Mouse (Mus musculus): ENCODE results near the gene Cdiptos. TPM values are rescaled to one million over a fixed set of nuclear protein-coding genes. Genes with fewer than 3 reads are reported as not detected.

Gene Cdiptos
- polyA plus RNA-seq, 1 experiment from 2014 or later: 0.74 TPM

DNA sequence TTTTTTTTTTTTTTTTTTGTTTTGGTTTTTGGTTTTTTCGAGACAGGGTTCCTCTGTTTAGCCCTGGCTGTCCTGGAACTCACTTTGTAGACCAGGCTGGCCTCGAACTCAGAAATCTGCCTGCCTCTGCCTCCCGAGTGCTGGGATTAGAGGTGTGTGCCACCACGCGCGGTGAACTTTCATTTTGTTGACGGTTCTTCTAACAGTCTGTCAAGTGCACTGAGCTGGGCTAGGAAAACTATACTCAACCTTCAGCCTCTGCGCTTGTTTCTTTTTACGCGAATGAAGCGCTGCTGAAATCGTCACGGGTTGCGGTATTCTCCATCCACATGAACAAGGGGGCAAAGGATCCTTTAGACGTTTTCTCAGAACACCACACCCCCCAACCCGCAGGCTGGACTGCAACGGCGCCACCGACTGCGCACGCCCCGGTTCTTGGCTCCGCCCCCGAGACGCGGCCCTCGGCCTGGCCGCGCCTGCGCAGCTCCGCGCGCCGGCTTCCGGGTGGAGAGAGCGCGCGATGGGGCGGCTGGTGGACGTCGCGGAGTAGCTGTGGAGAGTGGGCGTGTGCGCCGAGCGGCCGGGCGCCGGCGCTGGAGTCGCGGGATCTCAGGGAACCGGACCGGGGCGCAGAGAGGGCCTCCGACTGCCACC lies 47.4 kb downstream of the Cdiptos start, which contains the start of gene Kctd13:
TSS of gene Kctd13 (plus strand) at position 496 of the 654 bp plus-strand sequence.
- Histone ChIP-seq H3K4me2 (ENCODE audit: low read depth, low read length) (peak within 1 kb of the TSS; percentile 100), H3K9me3 (replicated peaks; ENCODE audit: control insufficient read depth, low read length) (no peaks in the 10 kb centered on the region), H3K9ac (ENCODE audit: low read depth, low read length) (peak within 1 kb of the TSS; percentile 91), H3K27ac (ENCODE audit: low read length) (peak within 1 kb of the TSS; percentile 75), H3K4me1 (ENCODE audit: control insufficient read depth, low read depth, low read length) (peaks cover 34% of the 10 kb centered on the region), H3K36me3 (ENCODE audit: control insufficient read depth, insufficient read depth) (no peaks in the 10 kb centered on the region), H3K27me3 (ENCODE audit: control insufficient read depth, insufficient read depth, low read depth, low read length) (no peaks in the 10 kb centered on the region), H3K4me3 (ENCODE audit: low read depth, low read length) (peak within 1 kb of the TSS; percentile 87)
- 1% methylated on average over 55 of the region's 56 CpGs for WGBS (ENCODE audit: insufficient replicate concordance)
- ATAC-seq (ENCODE audit: low read depth): peak; percentile 97

DNA sequence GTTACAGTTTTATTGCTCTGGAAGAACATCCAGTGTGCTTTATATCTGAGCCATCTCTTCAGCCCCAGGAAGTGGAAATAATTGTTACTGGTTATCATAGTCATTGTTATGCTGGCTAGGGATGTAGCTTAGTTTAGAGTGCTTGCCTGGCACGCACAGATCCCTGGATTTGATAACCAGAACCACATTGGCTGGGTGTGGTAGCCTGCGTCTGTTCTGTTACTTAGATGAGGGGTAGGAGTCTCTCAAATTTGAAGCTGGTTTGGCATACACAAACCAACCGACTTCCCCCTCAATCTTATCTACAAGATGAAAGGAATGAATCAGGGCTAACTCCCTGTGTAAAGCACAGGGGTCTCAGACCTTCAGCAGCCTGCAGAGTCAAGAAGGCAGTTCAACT lies 49.6 kb downstream of the Cdiptos start:
- H3K9me3 ChIP-seq (replicated peaks; ENCODE audit: control insufficient read depth, low read length): no peaks in the 10 kb centered on the region
- H3K9ac ChIP-seq (ENCODE audit: low read depth, low read length): no peak overlapping the region
- H3K27ac ChIP-seq (ENCODE audit: low read length): 0 out of 2 replicates have a peak overlapping the region, but pooled peaks have one; percentile 22
- ATAC-seq (ENCODE audit: low read depth): no peak
- H3K4me3 ChIP-seq (ENCODE audit: low read depth, low read length): no peak overlapping the region
- H3K4me2 ChIP-seq (ENCODE audit: low read depth, low read length): no peak overlapping the region
- H3K36me3 ChIP-seq (ENCODE audit: control insufficient read depth, insufficient read depth): no peaks in the 10 kb centered on the region
- H3K4me1 ChIP-seq (ENCODE audit: control insufficient read depth, low read depth, low read length): peaks cover 34% of the 10 kb centered on the region
- no peaks in the 10 kb centered on the region for H3K27me3 ChIP-seq (ENCODE audit: control insufficient read depth, insufficient read depth, low read depth, low read length)
- WGBS (ENCODE audit: insufficient replicate concordance): 14% methylated on average over 3 of the region's 3 CpGs

DNA sequence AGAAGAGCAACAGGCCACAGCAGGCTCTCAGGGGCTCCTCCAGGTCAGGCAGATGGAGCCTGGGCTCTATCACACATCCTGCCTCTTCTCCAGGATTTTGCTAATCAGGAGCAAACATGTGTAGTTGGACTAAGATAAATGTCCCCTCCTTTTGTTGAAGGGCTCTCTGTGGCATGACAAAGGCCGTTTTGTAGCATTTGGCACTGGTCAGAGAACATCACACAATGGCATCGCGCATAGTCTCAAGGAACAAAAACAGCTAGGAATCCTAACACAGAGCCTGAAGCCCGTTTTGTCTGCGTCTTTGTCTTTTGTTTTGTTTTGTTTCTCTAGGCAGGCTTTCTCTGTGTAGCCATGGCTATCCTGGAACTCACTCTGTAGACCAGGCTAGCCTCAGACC lies 51.9 kb downstream of the Cdiptos start:
- ATAC-seq (ENCODE audit: low read depth): no peak
- Histone ChIP-seq H3K4me3 (ENCODE audit: low read depth, low read length) (no peak overlapping the region), H3K27ac (ENCODE audit: low read length) (no peak overlapping the region), H3K4me2 (ENCODE audit: low read depth, low read length) (no peak overlapping the region), H3K9me3 (replicated peaks; ENCODE audit: control insufficient read depth, low read length) (no peaks in the 10 kb centered on the region), H3K27me3 (ENCODE audit: control insufficient read depth, insufficient read depth, low read depth, low read length) (no peaks in the 10 kb centered on the region), H3K36me3 (ENCODE audit: control insufficient read depth, insufficient read depth) (no peaks in the 10 kb centered on the region), H3K4me1 (ENCODE audit: control insufficient read depth, low read depth, low read length) (peaks cover 23% of the 10 kb centered on the region), H3K9ac (ENCODE audit: low read depth, low read length) (no peak overlapping the region)
- 58% methylated on average over 5 of the region's 5 CpGs for WGBS (ENCODE audit: insufficient replicate concordance)

- Histone ChIP-seq H3K4me2 (ENCODE audit: low read depth, low read length) (peak within 1 kb of the TSS; percentile 27; the same call in 1 of the 2 replicates), H3K27ac (ENCODE audit: low read length) (0 out of 2 replicates have a peak within 1 kb of the TSS, but pooled peaks have one; percentile 27), H3K4me3 (ENCODE audit: low read depth, low read length) (peak within 1 kb of the TSS; percentile 32), H3K9ac (ENCODE audit: low read depth, low read length) (no peak within 1 kb of the TSS), H3K4me1 (ENCODE audit: control insufficient read depth, low read depth, low read length) (peaks cover 16% of the 10 kb centered on the region), H3K27me3 (ENCODE audit: control insufficient read depth, insufficient read depth, low read depth, low read length) (no peaks in the 10 kb centered on the region), H3K36me3 (ENCODE audit: control insufficient read depth, insufficient read depth) (no peaks in the 10 kb centered on the region), H3K9me3 (replicated peaks; ENCODE audit: control insufficient read depth, low read length) (no peaks in the 10 kb centered on the region)
- WGBS (ENCODE audit: insufficient replicate concordance): 55% methylated on average over 5 of the region's 5 CpGs
- peak; percentile 47 for ATAC-seq (ENCODE audit: low read depth)
These were observed 53.3 kb downstream of the Cdiptos start, which contains the start of gene Tmem219 for GRCm38 (mm10) chr7:126922624-126923060. Gene Tmem219, minus strand, starts transcription at chr7:126922917.

Other genes with a start within 250 kb of the Cdiptos start
- 19.6 and 22.3 TPM in 2 replicates for gene Mapk3, start 216.5 kb downstream of the Cdiptos start, polyA plus RNA-seq (2015; fragmentation: Nextera tagmentation; extraction: Ambion mirVana)
- gene Gdpd3, start 209.8 kb downstream of the Cdiptos start, polyA plus RNA-seq (2015; fragmentation: Nextera tagmentation; extraction: Ambion mirVana): 0.36 and 0.55 TPM in 2 replicates
- gene Ypel3, start 199.1 kb downstream of the Cdiptos start, polyA plus RNA-seq (2015; fragmentation: Nextera tagmentation; extraction: Ambion mirVana): 102 and 119 TPM in 2 replicates
- 0.90 and 1.3 TPM in 2 replicates for gene Tbx6, start 194.6 kb downstream of the Cdiptos start, polyA plus RNA-seq (2015; fragmentation: Nextera tagmentation; extraction: Ambion mirVana)
- 82.2 and 91.1 TPM in 2 replicates for gene Ppp4c, start 183.6 kb downstream of the Cdiptos start, polyA plus RNA-seq (2015; fragmentation: Nextera tagmentation; extraction: Ambion mirVana)
- gene Fam57b, start 178.4 kb downstream of the Cdiptos start, polyA plus RNA-seq (2015; fragmentation: Nextera tagmentation; extraction: Ambion mirVana): not detected in 2 replicates
- not detected in 2 replicates for gene 4930451I11Rik, start 144.5 kb downstream of the Cdiptos start, polyA plus RNA-seq (2015; fragmentation: Nextera tagmentation; extraction: Ambion mirVana)
- not detected in 2 replicates for gene Doc2a, start 128.7 kb downstream of the Cdiptos start, polyA plus RNA-seq (2015; fragmentation: Nextera tagmentation; extraction: Ambion mirVana)
- gene Hirip3, start 114.1 kb downstream of the Cdiptos start, polyA plus RNA-seq (2015; fragmentation: Nextera tagmentation; extraction: Ambion mirVana): 10.0 and 10.8 TPM in 2 replicates
- gene Ino80e, start 113.7 kb downstream of the Cdiptos start, polyA plus RNA-seq (2015; fragmentation: Nextera tagmentation; extraction: Ambion mirVana): 25.7 and 26.6 TPM in 2 replicates
- 11.7 and 13.2 TPM in 2 replicates for gene Taok2, start 91.4 kb downstream of the Cdiptos start, polyA plus RNA-seq (2015; fragmentation: Nextera tagmentation; extraction: Ambion mirVana)
- gene Tmem219, start 53.2 kb downstream of the Cdiptos start, polyA plus RNA-seq (2015; fragmentation: Nextera tagmentation; extraction: Ambion mirVana): 18.7 and 20.0 TPM in 2 replicates
- 3.2 and 3.8 TPM in 2 replicates for gene Kctd13, start 47.2 kb downstream of the Cdiptos start, polyA plus RNA-seq (2015; fragmentation: Nextera tagmentation; extraction: Ambion mirVana)
- not detected in 2 replicates for gene Asphd1, start 26.5 kb downstream of the Cdiptos start, polyA plus RNA-seq (2015; fragmentation: Nextera tagmentation; extraction: Ambion mirVana)
- gene Sez6l2, start 25.5 kb downstream of the Cdiptos start, polyA plus RNA-seq (2015; fragmentation: Nextera tagmentation; extraction: Ambion mirVana): 0.15 and 0.19 TPM in 2 replicates
- gene Cdipt, start 184 bp downstream of the Cdiptos start, polyA plus RNA-seq (2015; fragmentation: Nextera tagmentation; extraction: Ambion mirVana): 39.5 and 42.6 TPM in 2 replicates
- 7.7 and 8.9 TPM in 2 replicates for gene Mvp, start 38.5 kb upstream of the Cdiptos start, polyA plus RNA-seq (2015; fragmentation: Nextera tagmentation; extraction: Ambion mirVana)
- not detected in 2 replicates for gene Pagr1b, start 40.4 kb upstream of the Cdiptos start, polyA plus RNA-seq (2015; fragmentation: Nextera tagmentation; extraction: Ambion mirVana)
- 17.2 and 24.3 TPM in 2 replicates for gene Pagr1a, start 41.3 kb upstream of the Cdiptos start, polyA plus RNA-seq (2015; fragmentation: Nextera tagmentation; extraction: Ambion mirVana)
- gene Gm42742, start 45.0 kb upstream of the Cdiptos start, polyA plus RNA-seq (2015; fragmentation: Nextera tagmentation; extraction: Ambion mirVana): 10.7 and 17.7 TPM in 2 replicates
- 0.24 and 0.67 TPM in 2 replicates for gene Prrt2, start 45.1 kb upstream of the Cdiptos start, polyA plus RNA-seq (2015; fragmentation: Nextera tagmentation; extraction: Ambion mirVana)
- gene Maz, start 50.9 kb upstream of the Cdiptos start, polyA plus RNA-seq (2015; fragmentation: Nextera tagmentation; extraction: Ambion mirVana): 19.5 and 20.9 TPM in 2 replicates
- 102 and 103 TPM in 2 replicates for gene Kif22, start 66.4 kb upstream of the Cdiptos start, polyA plus RNA-seq (2015; fragmentation: Nextera tagmentation; extraction: Ambion mirVana)
- gene Zg16, start 111.2 kb upstream of the Cdiptos start, polyA plus RNA-seq (2015; fragmentation: Nextera tagmentation; extraction: Ambion mirVana): 0.58 TPM in 1 of 2 replicates, not detected in the other
- 8.1 and 8.7 TPM in 2 replicates for gene AI467606, start 115.3 kb upstream of the Cdiptos start, polyA plus RNA-seq (2015; fragmentation: Nextera tagmentation; extraction: Ambion mirVana)
- 74.1 and 76.6 TPM in 2 replicates for gene Qprt, start 146.1 kb upstream of the Cdiptos start, polyA plus RNA-seq (2015; fragmentation: Nextera tagmentation; extraction: Ambion mirVana)
- gene Spn, start 161.7 kb upstream of the Cdiptos start, polyA plus RNA-seq (2015; fragmentation: Nextera tagmentation; extraction: Ambion mirVana): 5.5 and 6.3 TPM in 2 replicates
- 17.4 and 18.1 TPM in 2 replicates for gene Cd2bp2, start 220.0 kb upstream of the Cdiptos start, polyA plus RNA-seq (2015; fragmentation: Nextera tagmentation; extraction: Ambion mirVana)
- gene Tbc1d10b, start 232.4 kb upstream of the Cdiptos start, polyA plus RNA-seq (2015; fragmentation: Nextera tagmentation; extraction: Ambion mirVana): 13.7 and 15.1 TPM in 2 replicates
- 61.0 and 92.3 TPM in 2 replicates for gene Mylpf, start 232.8 kb upstream of the Cdiptos start, polyA plus RNA-seq (2015; fragmentation: Nextera tagmentation; extraction: Ambion mirVana)